Mouse (Mus musculus) megakaryocyte, embryonic 14.5 days (primary cell): ENCODE measurements at regions not wholly inside any gene's neighbourhood (a gene's known extent, or its start where the extent isn't known, plus 50 kb on each side); places are given as distances from the start of the nearest gene placed in this dataset.

ENCODE experiments used
- FLI1 ChIP-seq: IDR thresholded peaks from 2 replicates; pipeline ENCODE4 v1.6.1; 2012; ENCODE audit warnings: low read length, inconsistent platforms, mixed read lengths
- GATA1 ChIP-seq: IDR thresholded peaks from 3 replicates; pipeline ENCODE4 v1.6.1; 2012; ENCODE audit warnings: mixed read lengths, low read length, inconsistent platforms, borderline replicate concordance

DNA sequence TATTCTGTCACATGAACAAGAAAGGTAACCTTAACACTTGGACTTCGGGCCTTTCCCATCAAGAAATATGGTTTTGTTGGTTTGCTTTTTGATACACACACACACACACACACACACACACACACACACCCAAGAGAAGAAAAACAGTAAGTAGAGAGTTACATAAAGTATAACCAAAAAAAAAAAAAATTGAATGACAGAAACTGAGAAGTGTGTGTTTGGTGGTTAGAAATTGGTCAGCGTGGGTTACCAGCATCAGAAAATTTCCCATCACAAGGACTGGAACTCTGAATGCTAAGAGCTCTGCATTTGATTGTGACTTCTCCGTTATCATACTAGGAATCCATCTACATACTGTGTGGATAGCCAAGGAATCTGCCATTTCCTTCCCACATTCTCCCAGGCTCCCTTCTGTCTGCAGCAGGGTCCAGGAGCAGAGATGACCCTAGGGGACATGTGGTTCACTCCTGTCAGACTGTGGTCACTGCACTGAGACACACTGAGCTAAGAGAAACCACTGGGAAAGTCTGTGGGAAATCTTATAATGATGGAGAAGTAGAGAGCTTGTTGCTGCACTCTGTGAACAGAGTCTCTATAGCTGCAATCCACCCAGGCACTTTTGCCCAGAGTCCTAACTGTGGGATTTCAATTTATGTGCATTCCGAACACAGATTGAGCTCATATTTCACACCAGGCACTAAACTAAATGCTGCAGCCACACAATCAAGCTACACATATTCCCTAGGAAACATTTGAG, 68.0 kb upstream of the Slit3 start:
- no peak for TF ChIP-seq GATA1
- TF ChIP-seq FLI1 = no peak
